Mouse (Mus musculus): Measurements from ENCODE around the gene Nfib. TPM values are rescaled to one million over a fixed set of nuclear protein-coding genes. Genes with fewer than 3 reads are reported as not detected.

The Nfib gene
- 13.5 and 16.4 TPM in 2 replicates for polyA plus RNA-seq (2015; fragmentation: Nextera tagmentation; extraction: Ambion mirVana)

DNA sequence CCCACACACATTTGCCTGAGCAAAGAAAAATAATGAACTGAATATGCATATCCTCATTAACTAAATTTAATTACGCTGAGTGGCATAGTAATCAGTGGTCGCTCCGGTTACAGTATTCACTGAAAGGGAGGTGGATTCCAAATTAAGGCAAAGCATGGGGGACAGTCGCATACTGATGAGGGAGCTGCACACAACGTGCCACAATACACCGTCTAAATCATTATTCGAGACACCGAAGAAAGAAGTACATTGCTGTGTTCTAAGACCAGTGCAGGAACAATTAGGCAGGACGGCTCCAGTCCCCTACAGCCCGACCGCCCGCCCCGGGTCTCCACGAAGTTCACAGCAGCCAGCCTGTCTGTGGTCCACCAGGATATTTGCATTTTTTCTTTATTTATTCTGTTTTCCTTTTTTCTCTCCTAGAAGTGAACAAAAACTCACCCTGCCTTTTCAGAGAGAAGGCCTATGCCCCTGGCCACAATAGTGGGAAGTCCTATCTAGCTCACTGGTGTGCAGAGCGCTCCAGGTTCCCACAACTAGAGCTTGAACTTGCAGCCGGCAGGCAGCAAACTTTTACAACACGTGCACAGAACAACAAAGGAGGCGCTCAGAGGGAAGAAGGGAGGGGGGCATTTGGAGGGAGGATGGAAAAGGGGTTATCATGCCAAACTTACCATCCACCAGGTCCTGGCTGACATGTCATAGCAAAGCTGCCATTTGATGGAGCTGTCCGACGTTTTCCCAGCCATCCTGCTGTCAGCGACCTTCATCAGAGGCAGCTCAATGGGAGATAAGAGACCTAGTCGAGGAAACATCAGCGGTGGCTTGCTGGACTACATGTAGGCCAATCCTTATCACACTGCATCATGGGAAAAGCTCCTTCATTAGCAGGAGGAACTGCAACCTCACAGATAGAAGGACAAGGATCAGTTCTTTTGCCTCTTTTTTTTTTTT lies at the start of gene Nfib:
Nfib (minus strand) TSS at position 910 of the 954 bp plus-strand sequence.
- Histone ChIP-seq H3K27me3 (replicated peaks; ENCODE audit: control insufficient read depth, insufficient read depth, low read length) (no peaks in the 10 kb centered on the region), H3K36me3 (ENCODE audit: control insufficient read depth, insufficient read depth) (no peaks in the 10 kb centered on the region), H3K27ac (ENCODE audit: low read depth, low read length) (no peak within 1 kb of the TSS), H3K4me1 (replicated peaks; ENCODE audit: control insufficient read depth, insufficient read depth, low read length) (no peaks in the 10 kb centered on the region), H3K9ac (ENCODE audit: low read depth, low read length) (no peak within 1 kb of the TSS), H3K9me3 (ENCODE audit: control insufficient read depth) (no peaks in the 10 kb centered on the region), H3K4me2 (replicated peaks; ENCODE audit: low read depth) (no peak within 1 kb of the TSS), H3K4me3 (ENCODE audit: low read depth, low read length) (no peak within 1 kb of the TSS)
- 64% methylated on average over 23 of the region's 23 CpGs for WGBS
- TF ChIP-seq CTCF (IDR thresholded peaks at IDR 0.05; ENCODE audit: low read depth): no peak
- no peak for ATAC-seq

DNA sequence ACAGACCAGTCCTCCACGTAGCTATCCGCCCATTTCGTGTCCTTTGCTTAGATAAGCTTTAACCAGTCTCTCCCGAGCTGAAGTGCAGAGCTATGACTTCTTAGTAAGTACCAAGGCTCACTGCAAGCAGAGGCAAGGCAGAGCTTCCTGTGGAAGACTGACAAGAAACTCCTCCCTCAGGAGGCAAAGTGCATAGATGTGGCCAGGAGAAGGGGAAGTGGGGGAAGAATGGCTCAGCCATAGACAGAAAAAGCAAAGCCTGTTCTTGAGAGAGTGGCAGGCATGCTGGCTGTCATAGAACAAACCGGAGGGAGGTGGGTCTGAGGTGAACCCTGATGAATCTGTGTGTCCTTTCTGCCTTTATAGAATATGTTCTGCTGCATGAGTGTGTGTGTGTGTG lies 30.2 kb upstream of the Nfib start:
- H3K9me3 ChIP-seq (ENCODE audit: control insufficient read depth): no peaks in the 10 kb centered on the region
- no peak for TF ChIP-seq CTCF (IDR thresholded peaks at IDR 0.05; ENCODE audit: low read depth)
- 40% methylated on average over 5 of the region's 5 CpGs for WGBS
- H3K4me1 ChIP-seq (replicated peaks; ENCODE audit: control insufficient read depth, insufficient read depth, low read length): no peaks in the 10 kb centered on the region
- H3K27me3 ChIP-seq (replicated peaks; ENCODE audit: control insufficient read depth, insufficient read depth, low read length): no peaks in the 10 kb centered on the region
- H3K36me3 ChIP-seq (ENCODE audit: control insufficient read depth, insufficient read depth): no peaks in the 10 kb centered on the region
- no peak overlapping the region for H3K4me2 ChIP-seq (replicated peaks; ENCODE audit: low read depth)
- no peak overlapping the region for H3K27ac ChIP-seq (ENCODE audit: low read depth, low read length)
- H3K9ac ChIP-seq (ENCODE audit: low read depth, low read length): no peak overlapping the region
- ATAC-seq: no peak
- H3K4me3 ChIP-seq (ENCODE audit: low read depth, low read length): no peak overlapping the region

DNA sequence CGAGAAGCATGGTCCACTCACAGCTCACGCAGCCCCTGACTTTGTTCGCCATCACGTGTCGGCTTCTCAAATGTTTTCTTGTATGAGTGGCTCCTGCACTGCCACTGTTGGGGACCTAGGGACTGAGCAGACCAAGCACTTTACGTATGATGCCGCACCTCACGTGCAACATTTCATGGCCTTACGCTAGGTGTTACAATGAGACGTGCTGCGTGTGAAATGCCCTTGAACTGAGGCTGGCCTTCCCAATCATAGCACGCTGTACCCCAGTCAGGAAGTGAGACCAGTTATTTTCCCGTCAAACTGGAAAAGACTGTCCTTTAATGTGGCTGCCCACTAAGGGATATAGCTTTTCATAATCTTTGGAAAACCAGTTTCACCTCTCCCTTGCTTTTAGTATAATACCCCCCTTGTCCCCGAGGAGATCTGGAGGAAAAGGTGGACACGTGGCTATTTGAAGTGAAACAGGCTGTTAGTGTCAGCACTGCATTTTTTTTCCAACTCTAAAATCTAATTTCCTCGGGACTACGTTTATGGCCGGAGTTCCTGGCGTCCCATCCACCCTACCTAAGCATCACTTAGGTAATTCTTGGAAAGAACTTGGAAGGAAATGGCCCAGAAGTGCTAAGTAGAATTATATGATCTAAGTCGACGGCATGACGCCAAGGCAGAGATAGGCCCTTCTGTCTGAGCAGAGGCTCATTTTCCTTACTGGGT lies 29.4 kb upstream of the Nfib start:
- WGBS: 81% methylated on average over 22 of the region's 22 CpGs
- Histone ChIP-seq H3K4me3 (ENCODE audit: low read depth, low read length) (no peak overlapping the region), H3K27me3 (replicated peaks; ENCODE audit: control insufficient read depth, insufficient read depth, low read length) (no peaks in the 10 kb centered on the region), H3K27ac (ENCODE audit: low read depth, low read length) (no peak overlapping the region), H3K9me3 (ENCODE audit: control insufficient read depth) (no peaks in the 10 kb centered on the region), H3K4me1 (replicated peaks; ENCODE audit: control insufficient read depth, insufficient read depth, low read length) (no peaks in the 10 kb centered on the region), H3K9ac (ENCODE audit: low read depth, low read length) (no peak overlapping the region), H3K36me3 (ENCODE audit: control insufficient read depth, insufficient read depth) (no peaks in the 10 kb centered on the region), H3K4me2 (replicated peaks; ENCODE audit: low read depth) (no peak overlapping the region)
- no peak for ATAC-seq
- TF ChIP-seq CTCF (IDR thresholded peaks at IDR 0.05; ENCODE audit: low read depth): no peak

DNA sequence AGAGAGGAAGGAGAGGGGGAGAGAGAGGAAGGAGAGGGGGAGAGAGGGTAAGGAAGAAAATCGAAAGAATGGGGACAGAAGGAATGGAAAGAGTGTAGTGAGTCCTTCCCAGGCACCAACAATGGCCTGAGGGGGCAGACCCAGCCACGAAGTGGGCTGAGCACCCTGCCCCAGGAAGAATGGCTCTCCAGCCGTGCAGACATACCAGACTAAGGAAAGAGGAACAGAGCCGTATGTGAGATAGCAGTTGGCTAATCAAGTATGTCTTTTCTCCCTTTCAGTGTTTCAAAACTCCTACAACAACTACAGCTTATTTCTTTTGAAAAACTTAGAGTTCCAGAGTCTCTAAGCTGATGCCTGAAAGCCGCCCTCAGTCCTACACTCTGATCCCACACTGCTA lies 28.8 kb upstream of the Nfib start:
- no peaks in the 10 kb centered on the region for H3K36me3 ChIP-seq (ENCODE audit: control insufficient read depth, insufficient read depth)
- H3K9ac ChIP-seq (ENCODE audit: low read depth, low read length): no peak overlapping the region
- 55% methylated on average over 5 of the region's 5 CpGs for WGBS

DNA sequence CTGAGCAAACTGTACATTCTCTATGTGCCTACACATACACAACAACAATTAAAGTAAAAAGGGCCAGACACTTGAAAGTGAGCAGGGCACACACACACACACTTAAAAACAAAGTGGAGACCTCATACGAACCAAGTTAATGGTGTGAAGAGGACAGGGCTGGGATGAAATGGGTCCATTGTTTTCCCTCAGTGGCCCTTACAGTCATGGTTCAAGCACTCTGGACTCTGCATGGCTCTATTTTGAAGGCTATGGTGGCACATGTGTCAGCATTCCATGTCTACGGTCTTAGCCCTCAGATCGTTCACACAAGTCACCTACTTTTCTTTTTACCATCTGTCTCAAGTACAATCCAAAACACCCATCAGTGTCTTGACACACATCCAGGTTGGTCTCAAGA lies 28.1 kb upstream of the Nfib start:
- ATAC-seq: no peak
- no peak for TF ChIP-seq CTCF (IDR thresholded peaks at IDR 0.05; ENCODE audit: low read depth)
- Histone ChIP-seq H3K4me2 (replicated peaks; ENCODE audit: low read depth) (no peak overlapping the region), H3K9ac (ENCODE audit: low read depth, low read length) (no peak overlapping the region), H3K36me3 (ENCODE audit: control insufficient read depth, insufficient read depth) (no peaks in the 10 kb centered on the region), H3K27me3 (replicated peaks; ENCODE audit: control insufficient read depth, insufficient read depth, low read length) (no peaks in the 10 kb centered on the region), H3K4me1 (replicated peaks; ENCODE audit: control insufficient read depth, insufficient read depth, low read length) (no peaks in the 10 kb centered on the region), H3K27ac (ENCODE audit: low read depth, low read length) (no peak overlapping the region), H3K9me3 (ENCODE audit: control insufficient read depth) (no peaks in the 10 kb centered on the region), H3K4me3 (ENCODE audit: low read depth, low read length) (no peak overlapping the region)
- WGBS: 91% methylated on average over 3 of the region's 3 CpGs

More for the DNA sequence above, 28.8 kb upstream of the Nfib start:
- no peak overlapping the region for H3K4me2 ChIP-seq (replicated peaks; ENCODE audit: low read depth)
- H3K4me1 ChIP-seq (replicated peaks; ENCODE audit: control insufficient read depth, insufficient read depth, low read length): no peaks in the 10 kb centered on the region
- ATAC-seq: no peak
- H3K4me3 ChIP-seq (ENCODE audit: low read depth, low read length): no peak overlapping the region
- H3K9me3 ChIP-seq (ENCODE audit: control insufficient read depth): no peaks in the 10 kb centered on the region
- no peak for TF ChIP-seq CTCF (IDR thresholded peaks at IDR 0.05; ENCODE audit: low read depth)
- H3K27ac ChIP-seq (ENCODE audit: low read depth, low read length): no peak overlapping the region
- H3K27me3 ChIP-seq (replicated peaks; ENCODE audit: control insufficient read depth, insufficient read depth, low read length): no peaks in the 10 kb centered on the region

DNA sequence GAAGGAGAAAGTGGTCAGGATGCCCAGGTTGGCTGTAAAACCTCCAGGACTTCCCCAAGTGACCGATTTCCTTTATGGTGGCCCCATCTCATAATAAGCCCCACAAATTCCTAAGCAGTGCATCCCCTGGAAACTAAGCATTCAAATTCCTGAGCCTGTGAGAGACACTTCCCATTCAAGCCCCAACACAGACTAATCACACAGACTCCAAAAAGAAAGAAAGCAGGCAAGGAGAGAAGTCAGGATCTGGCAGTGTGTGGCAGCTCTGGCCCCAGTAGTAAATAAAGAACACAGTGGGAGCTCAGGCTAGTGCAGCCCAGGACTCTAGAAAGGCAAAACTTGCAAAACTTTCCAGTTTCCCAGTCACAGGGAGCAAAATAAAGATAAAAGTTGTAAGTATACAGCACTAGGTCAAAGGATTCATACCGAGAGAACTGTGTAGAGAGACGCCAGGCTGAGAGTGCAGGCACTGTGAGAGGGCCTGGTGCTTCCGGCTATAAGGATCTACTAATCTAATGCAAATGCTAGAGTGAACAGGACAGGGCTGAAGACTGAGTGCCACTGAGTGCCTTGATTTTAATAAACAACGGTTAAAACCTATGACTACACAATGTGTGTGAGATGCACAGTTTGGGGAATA lies 24.8 kb upstream of the Nfib start:
- no peak for ATAC-seq
- 77% methylated on average over 5 of the region's 5 CpGs for WGBS
- no peaks in the 10 kb centered on the region for H3K4me1 ChIP-seq (replicated peaks; ENCODE audit: control insufficient read depth, insufficient read depth, low read length)
- H3K4me3 ChIP-seq (ENCODE audit: low read depth, low read length): no peak overlapping the region
- no peaks in the 10 kb centered on the region for H3K27me3 ChIP-seq (replicated peaks; ENCODE audit: control insufficient read depth, insufficient read depth, low read length)
- H3K9ac ChIP-seq (ENCODE audit: low read depth, low read length): no peak overlapping the region
- no peaks in the 10 kb centered on the region for H3K36me3 ChIP-seq (ENCODE audit: control insufficient read depth, insufficient read depth)
- no peak overlapping the region for H3K4me2 ChIP-seq (replicated peaks; ENCODE audit: low read depth)
- H3K27ac ChIP-seq (ENCODE audit: low read depth, low read length): no peak overlapping the region
- H3K9me3 ChIP-seq (ENCODE audit: control insufficient read depth): no peaks in the 10 kb centered on the region
- TF ChIP-seq CTCF (IDR thresholded peaks at IDR 0.05; ENCODE audit: low read depth): no peak

Measured in intestine, postnatal 0 days (tissue).